Mouse (Mus musculus): ENCODE results near the gene Gm3402. TPM values are rescaled to one million over a fixed set of nuclear protein-coding genes. Genes with fewer than 3 reads are reported as not detected.
"Not testable (repeated sequence)": the region's sequence is repeated elsewhere in the genome, so short reads cannot be mapped to it uniquely, and the experiment has no call there.

Gene Gm3402
- polyA plus RNA-seq (2012) = not detected in 2 replicates

DNA sequence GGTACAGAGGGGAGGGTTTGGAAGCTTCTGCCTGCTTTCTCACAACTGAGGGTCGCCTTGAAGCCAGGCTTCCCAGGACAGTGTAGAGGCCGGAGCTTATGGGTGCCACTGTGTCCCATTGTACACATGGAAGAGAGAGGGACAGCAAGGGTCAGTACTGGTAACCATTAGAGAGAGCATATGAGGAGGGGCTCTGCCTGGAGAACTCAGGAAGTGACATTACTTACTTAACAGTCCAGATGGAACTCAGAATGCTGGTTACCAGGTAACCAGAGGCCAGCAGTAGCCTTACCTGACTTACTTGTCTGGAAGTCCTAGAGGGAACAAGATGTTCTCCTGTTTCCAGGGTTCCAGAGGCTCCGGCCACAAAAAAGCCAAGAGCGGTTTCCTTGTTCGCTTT lies at the start of gene Gm3402:
Gm3402 (plus strand) TSS at position 301 of the 400 bp plus-strand sequence.
- H3K27me3 ChIP-seq (ENCODE audit: control insufficient read depth); H3K9me3 ChIP-seq (ENCODE audit: control insufficient read depth, low read length); H3K4me1 ChIP-seq (ENCODE audit: control insufficient read depth); H3K4me3 ChIP-seq (replicated peaks); H3K36me3 ChIP-seq (ENCODE audit: control insufficient read depth): not testable (repeated sequence)

DNA sequence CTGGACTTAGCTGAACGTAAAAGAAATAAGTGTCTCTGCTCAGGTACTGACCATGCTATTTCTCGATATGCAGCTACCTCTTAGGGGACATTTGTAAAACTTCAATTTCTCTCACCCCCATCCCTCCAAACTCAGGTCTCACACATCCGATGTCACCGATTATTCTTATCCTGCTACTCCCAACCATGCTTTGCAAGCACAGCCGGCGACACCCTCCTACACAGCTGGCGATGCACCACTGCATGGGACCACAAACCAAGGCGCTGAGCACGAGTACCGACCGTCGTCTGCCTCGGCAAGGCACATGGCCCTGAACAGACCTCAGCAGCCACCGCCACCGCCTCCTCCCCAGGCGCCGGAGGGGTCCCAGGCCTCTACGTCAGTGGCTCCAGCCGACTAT lies 47.3 kb upstream of the Gm3402 start:
- TF ChIP-seq TAL1 (IDR thresholded peaks at IDR 0.05; ENCODE audit: low read length) (no peak), GATA1 (IDR thresholded peaks at IDR 0.05; ENCODE audit: low read length) (no peak)
- H3K36me3 ChIP-seq (ENCODE audit: control insufficient read depth) = no peaks in the 10 kb centered on the region
- H3K27me3 ChIP-seq (ENCODE audit: control insufficient read depth) = no peaks in the 10 kb centered on the region
- no peaks in the 10 kb centered on the region for H3K4me1 ChIP-seq (ENCODE audit: control insufficient read depth)
- no peaks in the 10 kb centered on the region for H3K9me3 ChIP-seq (ENCODE audit: control insufficient read depth, low read length)
- H3K4me3 ChIP-seq (replicated peaks) = no peak overlapping the region

DNA sequence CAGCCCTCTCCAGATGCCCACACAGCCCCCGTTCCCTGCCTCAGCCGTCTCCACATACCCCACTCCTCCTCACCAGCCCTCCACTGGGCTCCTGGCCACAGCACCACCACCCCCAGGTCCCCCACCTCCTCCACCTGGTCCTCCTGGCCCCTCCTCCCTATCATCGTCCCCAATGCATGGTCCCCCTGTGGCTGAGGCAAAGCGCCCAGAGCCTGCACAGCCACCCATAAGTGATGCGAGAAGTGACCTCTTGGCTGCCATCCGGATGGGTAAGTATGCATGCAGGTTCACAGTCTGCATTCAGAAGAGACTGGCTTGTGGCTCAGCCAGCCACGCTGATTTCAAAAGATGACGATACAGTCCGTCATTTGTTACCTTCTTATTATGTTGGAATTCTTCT lies 45.6 kb upstream of the Gm3402 start:
- no peaks in the 10 kb centered on the region for H3K36me3 ChIP-seq (ENCODE audit: control insufficient read depth)
- no peaks in the 10 kb centered on the region for H3K9me3 ChIP-seq (ENCODE audit: control insufficient read depth, low read length)
- TF ChIP-seq GATA1 (IDR thresholded peaks at IDR 0.05; ENCODE audit: low read length) = no peak
- TF ChIP-seq TAL1 (IDR thresholded peaks at IDR 0.05; ENCODE audit: low read length) = no peak
- H3K27me3 ChIP-seq (ENCODE audit: control insufficient read depth) = no peaks in the 10 kb centered on the region
- H3K4me3 ChIP-seq (replicated peaks) = no peak overlapping the region
- no peaks in the 10 kb centered on the region for H3K4me1 ChIP-seq (ENCODE audit: control insufficient read depth)

DNA sequence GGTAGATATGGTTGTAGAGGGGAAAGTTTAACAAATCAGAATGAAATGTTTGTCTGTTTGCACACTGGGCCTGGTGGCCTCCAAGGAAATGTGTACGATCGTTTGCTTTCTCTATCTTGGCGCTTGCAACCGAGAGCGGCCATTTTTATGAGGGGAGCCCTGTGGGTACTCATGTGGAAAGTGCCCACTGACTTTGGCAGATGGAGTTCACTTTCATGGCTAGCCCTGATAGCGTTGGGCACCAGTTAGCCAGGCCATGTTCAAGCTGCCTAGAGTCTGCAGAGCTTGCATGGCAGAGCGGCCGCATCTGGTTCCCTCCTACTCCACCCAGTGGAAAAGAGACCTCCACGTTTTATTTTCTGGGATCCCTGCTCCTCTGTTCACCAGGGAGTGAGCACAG lies 43.1 kb upstream of the Gm3402 start:
- Histone ChIP-seq H3K27me3 (ENCODE audit: control insufficient read depth) (no peaks in the 10 kb centered on the region), H3K36me3 (ENCODE audit: control insufficient read depth) (no peaks in the 10 kb centered on the region), H3K9me3 (ENCODE audit: control insufficient read depth, low read length) (no peaks in the 10 kb centered on the region), H3K4me3 (replicated peaks) (no peak overlapping the region), H3K4me1 (ENCODE audit: control insufficient read depth) (no peaks in the 10 kb centered on the region)
- TF ChIP-seq TAL1 (IDR thresholded peaks at IDR 0.05; ENCODE audit: low read length) = no peak
- no peak for TF ChIP-seq GATA1 (IDR thresholded peaks at IDR 0.05; ENCODE audit: low read length)

DNA sequence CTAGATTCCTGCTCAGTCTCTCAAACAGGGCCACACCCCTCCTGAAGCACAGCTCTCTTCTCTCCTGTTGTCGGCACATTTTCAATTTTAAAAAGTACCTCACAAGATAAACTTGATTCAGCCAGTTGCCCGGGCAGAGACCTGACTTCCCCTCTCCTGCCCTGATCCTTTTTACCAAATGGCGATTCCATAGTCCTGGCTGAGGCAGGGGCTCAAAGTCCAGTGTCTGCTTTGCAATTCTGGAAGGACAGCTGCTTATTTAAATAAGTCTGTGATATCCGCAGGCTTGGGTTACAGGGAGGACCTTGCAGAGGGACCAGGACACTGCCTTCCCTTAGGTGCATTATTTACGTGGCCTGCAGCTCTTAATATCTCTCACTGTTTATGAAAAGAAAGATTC lies 42.6 kb upstream of the Gm3402 start:
- Histone ChIP-seq H3K9me3 (ENCODE audit: control insufficient read depth, low read length) (no peaks in the 10 kb centered on the region), H3K4me3 (replicated peaks) (no peak overlapping the region), H3K36me3 (ENCODE audit: control insufficient read depth) (no peaks in the 10 kb centered on the region), H3K4me1 (ENCODE audit: control insufficient read depth) (no peaks in the 10 kb centered on the region), H3K27me3 (ENCODE audit: control insufficient read depth) (no peaks in the 10 kb centered on the region)
- TF ChIP-seq GATA1 (IDR thresholded peaks at IDR 0.05; ENCODE audit: low read length) (no peak), TAL1 (IDR thresholded peaks at IDR 0.05; ENCODE audit: low read length) (no peak)

DNA sequence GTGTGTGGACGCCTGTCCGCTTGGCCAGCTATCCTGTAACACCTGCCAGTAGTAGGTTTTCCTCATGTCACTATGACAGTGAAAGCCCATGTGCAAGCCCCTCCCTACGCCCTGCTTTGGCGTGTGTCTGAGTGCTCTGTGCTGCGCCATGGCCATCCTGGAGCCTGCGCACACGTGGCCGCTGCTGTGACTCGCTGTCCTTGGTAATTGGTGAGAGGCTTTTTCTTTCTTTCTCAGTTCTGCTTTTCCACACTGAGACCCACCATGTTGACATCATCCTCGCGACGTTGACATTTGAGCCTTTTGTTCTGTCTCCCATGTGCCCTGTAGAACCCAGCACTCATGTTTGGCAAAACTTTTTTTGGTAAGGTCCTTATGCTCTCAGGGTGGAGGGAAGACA lies 42.1 kb upstream of the Gm3402 start:
- Histone ChIP-seq H3K4me1 (ENCODE audit: control insufficient read depth) (no peaks in the 10 kb centered on the region), H3K9me3 (ENCODE audit: control insufficient read depth, low read length) (no peaks in the 10 kb centered on the region), H3K4me3 (replicated peaks) (no peak overlapping the region), H3K36me3 (ENCODE audit: control insufficient read depth) (no peaks in the 10 kb centered on the region), H3K27me3 (ENCODE audit: control insufficient read depth) (no peaks in the 10 kb centered on the region)
- TF ChIP-seq GATA1 (IDR thresholded peaks at IDR 0.05; ENCODE audit: low read length) (no peak), TAL1 (IDR thresholded peaks at IDR 0.05; ENCODE audit: low read length) (no peak)

DNA sequence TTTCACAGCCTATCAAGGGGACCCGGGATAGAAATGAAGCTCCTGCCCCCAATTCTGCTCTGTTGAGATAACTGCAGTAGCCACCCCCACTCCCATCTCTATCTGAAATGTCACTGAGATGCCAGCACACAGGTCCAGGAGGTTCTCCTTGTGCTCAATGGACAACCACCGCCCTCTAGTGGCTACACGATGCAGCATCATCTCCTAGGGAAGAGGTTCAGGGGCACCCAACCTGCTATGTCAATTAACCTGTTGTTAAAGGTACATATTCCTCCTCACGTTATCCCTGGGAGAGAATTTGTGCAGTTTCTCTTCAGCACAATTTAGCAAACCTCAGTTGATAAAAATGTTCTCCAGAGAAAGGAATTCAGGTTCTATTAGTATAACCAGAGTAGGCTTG lies 34.4 kb upstream of the Gm3402 start:
- H3K9me3 ChIP-seq (ENCODE audit: control insufficient read depth, low read length); H3K36me3 ChIP-seq (ENCODE audit: control insufficient read depth); H3K4me1 ChIP-seq (ENCODE audit: control insufficient read depth); H3K4me3 ChIP-seq (replicated peaks); H3K27me3 ChIP-seq (ENCODE audit: control insufficient read depth): not testable (repeated sequence)

DNA sequence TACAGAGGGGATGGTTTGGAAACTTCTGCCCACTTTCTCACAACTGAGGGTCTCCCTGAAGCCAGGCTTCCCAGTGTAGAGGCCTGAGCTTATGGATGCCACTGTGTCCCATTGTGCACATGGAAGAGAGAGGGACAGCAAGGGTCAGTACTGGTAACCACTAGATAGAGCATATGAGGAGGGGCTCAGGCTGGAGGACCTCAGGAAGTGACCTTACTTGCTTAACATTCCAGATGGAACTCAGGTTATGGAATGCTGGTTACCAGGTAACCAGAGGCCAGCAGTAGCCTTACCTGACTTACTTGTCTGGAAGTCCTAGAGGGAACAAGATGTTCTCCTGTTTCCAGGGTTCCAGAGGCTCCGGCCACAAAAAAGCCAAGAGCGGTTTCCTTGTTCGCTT lies 32.3 kb upstream of the Gm3402 start, which contains the start of gene Gm6408:
Gm6408 (plus strand) TSS at position 301 of the 400 bp plus-strand sequence.
- H3K27me3 ChIP-seq (ENCODE audit: control insufficient read depth); H3K4me1 ChIP-seq (ENCODE audit: control insufficient read depth); H3K36me3 ChIP-seq (ENCODE audit: control insufficient read depth); H3K9me3 ChIP-seq (ENCODE audit: control insufficient read depth, low read length); H3K4me3 ChIP-seq (replicated peaks): not testable (repeated sequence)

DNA sequence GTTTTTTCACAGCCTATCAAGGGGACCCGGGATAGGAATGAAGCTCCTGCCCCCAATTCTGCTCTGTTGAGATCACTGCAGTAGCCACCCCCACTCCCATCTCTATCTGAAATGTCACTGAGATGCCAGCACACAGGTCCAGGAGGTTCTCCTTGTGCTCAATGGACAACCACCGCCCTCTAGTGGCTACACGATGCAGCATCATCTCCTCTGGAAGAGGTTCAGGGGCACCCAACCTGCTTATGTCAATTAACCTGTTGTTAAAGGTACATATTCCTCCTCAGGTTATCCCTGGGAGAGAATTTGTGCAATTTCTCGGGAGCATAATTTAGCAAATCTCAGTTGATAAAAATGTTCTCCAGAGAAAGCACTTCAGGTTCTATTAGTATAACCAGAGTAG lies 25.0 kb upstream of the Gm3402 start:
- H3K4me1 ChIP-seq (ENCODE audit: control insufficient read depth); H3K27me3 ChIP-seq (ENCODE audit: control insufficient read depth); H3K36me3 ChIP-seq (ENCODE audit: control insufficient read depth); H3K4me3 ChIP-seq (replicated peaks); H3K9me3 ChIP-seq (ENCODE audit: control insufficient read depth, low read length): not testable (repeated sequence)

DNA sequence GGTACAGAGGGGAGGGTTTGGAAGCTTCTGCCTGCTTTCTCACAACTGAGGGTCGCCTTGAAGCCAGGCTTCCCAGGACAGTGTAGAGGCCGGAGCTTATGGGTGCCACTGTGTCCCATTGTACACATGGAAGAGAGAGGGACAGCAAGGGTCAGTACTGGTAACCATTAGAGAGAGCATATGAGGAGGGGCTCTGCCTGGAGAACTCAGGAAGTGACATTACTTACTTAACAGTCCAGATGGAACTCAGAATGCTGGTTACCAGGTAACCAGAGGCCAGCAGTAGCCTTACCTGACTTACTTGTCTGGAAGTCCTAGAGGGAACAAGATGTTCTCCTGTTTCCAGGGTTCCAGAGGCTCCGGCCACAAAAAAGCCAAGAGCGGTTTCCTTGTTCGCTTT lies 22.9 kb upstream of the Gm3402 start, which contains the start of gene Gm6370:
Gm6370 (plus strand) TSS at position 301 of the 400 bp plus-strand sequence.
- H3K9me3 ChIP-seq (ENCODE audit: control insufficient read depth, low read length); H3K27me3 ChIP-seq (ENCODE audit: control insufficient read depth); H3K36me3 ChIP-seq (ENCODE audit: control insufficient read depth); H3K4me3 ChIP-seq (replicated peaks); H3K4me1 ChIP-seq (ENCODE audit: control insufficient read depth): not testable (repeated sequence)

DNA sequence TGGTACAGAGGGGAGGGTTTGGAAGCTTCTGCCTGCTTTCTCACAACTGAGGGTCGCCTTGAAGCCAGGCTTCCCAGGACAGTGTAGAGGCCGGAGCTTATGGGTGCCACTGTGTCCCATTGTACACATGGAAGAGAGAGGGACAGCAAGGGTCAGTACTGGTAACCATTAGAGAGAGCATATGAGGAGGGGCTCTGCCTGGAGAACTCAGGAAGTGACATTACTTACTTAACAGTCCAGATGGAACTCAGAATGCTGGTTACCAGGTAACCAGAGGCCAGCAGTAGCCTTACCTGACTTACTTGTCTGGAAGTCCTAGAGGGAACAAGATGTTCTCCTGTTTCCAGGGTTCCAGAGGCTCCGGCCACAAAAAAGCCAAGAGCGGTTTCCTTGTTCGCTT lies 11.8 kb upstream of the Gm3402 start, which contains the start of gene 4930449I24Rik:
4930449I24Rik (plus strand) TSS at position 301 of the 400 bp plus-strand sequence.
- not testable (repeated sequence) for H3K36me3 ChIP-seq (ENCODE audit: control insufficient read depth); H3K4me1 ChIP-seq (ENCODE audit: control insufficient read depth); H3K9me3 ChIP-seq (ENCODE audit: control insufficient read depth, low read length); H3K4me3 ChIP-seq (replicated peaks); H3K27me3 ChIP-seq (ENCODE audit: control insufficient read depth)

DNA sequence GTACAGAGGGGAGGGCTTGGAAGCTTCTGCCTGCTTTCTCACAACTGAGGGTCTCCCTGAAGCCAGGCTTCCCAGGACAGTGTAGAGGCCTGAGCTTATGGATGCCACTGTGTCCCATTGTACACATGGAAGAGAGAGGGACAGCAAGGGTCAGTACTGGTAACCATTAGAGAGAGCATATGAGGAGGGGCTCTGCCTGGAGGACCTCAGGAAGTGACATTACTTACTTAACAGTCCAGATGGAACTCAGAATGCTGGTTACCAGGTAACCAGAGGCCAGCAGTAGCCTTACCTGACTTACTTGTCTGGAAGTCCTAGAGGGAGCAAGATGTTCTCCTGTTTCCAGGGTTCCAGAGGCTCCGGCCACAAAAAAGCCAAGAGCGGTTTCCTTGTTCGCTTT lies 11.6 kb downstream of the Gm3402 start, which contains the start of gene Gm3404:
Gm3404 (plus strand) TSS at position 301 of the 400 bp plus-strand sequence.
- H3K27me3 ChIP-seq (ENCODE audit: control insufficient read depth); H3K4me3 ChIP-seq (replicated peaks); H3K36me3 ChIP-seq (ENCODE audit: control insufficient read depth); H3K4me1 ChIP-seq (ENCODE audit: control insufficient read depth); H3K9me3 ChIP-seq (ENCODE audit: control insufficient read depth, low read length): not testable (repeated sequence)

DNA sequence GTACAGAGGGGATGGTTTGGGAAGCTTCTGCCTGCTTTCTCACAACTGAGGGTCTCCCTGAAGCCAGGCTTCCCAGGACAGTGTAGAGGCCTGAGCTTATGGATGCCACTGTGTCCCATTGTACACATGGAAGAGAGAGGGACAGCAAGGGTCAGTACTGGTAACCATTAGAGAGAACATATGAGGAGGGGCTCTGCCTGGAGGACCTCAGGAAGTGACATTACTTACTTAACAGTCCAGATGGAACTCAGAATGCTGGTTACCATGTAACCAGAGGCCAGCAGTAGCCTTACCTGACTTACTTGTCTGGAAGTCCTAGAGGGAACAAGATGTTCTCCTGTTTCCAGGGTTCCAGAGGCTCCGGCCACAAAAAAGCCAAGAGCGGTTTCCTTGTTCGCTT lies 23.4 kb downstream of the Gm3402 start, which contains the start of gene Gm3409:
Gm3409 (plus strand) TSS at position 301 of the 400 bp plus-strand sequence.
- not testable (repeated sequence) for H3K36me3 ChIP-seq (ENCODE audit: control insufficient read depth); H3K27me3 ChIP-seq (ENCODE audit: control insufficient read depth); H3K9me3 ChIP-seq (ENCODE audit: control insufficient read depth, low read length); H3K4me3 ChIP-seq (replicated peaks); H3K4me1 ChIP-seq (ENCODE audit: control insufficient read depth)

DNA sequence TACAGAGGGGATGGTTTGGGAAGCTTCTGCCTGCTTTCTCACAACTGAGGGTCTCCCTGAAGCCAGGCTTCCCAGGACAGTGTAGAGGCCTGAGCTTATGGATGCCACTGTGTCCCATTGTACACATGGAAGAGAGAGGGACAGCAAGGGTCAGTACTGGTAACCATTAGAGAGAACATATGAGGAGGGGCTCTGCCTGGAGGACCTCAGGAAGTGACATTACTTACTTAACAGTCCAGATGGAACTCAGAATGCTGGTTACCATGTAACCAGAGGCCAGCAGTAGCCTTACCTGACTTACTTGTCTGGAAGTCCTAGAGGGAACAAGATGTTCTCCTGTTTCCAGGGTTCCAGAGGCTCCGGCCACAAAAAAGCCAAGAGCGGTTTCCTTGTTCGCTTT lies 41.9 kb downstream of the Gm3402 start, which contains the start of gene Gm3415:
Gm3415 (plus strand) TSS at position 301 of the 400 bp plus-strand sequence.
- H3K4me1 ChIP-seq (ENCODE audit: control insufficient read depth); H3K9me3 ChIP-seq (ENCODE audit: control insufficient read depth, low read length); H3K27me3 ChIP-seq (ENCODE audit: control insufficient read depth); H3K4me3 ChIP-seq (replicated peaks); H3K36me3 ChIP-seq (ENCODE audit: control insufficient read depth): not testable (repeated sequence)

Data from erythroblast, embryonic 14.5 days (primary cell).